Mouse (Mus musculus) lung, postnatal 0 days (tissue): ENCODE measurements around the gene Cklf.

Experiments
- CTCF ChIP-seq: IDR thresholded peaks from 2 replicates; pipeline ENCODE4 v1.5.1; 2016; ENCODE audit warnings: antibody characterized with exemption, mild to moderate bottlenecking
- EP300 ChIP-seq: IDR thresholded peaks from 2 replicates; pipeline ENCODE4 v1.6.1; 2016; ENCODE audit warnings: antibody characterized with exemption, mild to moderate bottlenecking, control low read depth

DNA sequence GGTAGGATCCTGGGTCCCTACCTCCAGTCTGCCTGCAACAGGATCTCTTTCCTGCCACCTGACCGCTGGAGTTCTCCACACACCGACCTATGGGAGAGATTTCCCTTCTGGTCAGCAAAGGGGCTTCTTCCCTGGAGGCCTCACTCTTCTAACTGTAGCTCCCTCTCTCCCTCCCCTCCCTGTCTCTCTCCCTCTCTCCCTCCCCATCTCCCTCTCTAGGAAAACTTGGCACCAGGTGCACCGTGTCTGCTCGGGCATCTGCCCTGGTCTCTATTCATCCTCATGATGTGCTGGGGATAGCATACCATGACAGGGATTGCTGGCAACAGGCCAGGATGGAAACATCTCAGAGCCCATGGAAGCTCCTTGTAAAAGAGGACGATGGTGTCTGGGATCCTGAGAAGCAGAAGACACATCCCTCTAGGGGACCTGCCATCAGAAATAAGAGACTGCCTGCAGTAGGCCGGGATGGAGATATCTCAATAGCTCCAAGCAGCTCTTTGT is 18.3 kb downstream of the Cklf start:
- no peak for TF ChIP-seq CTCF
- no peak for TF ChIP-seq EP300
